Mouse (Mus musculus): ENCODE results near the gene Lin7c. TPM values are rescaled to one million over a fixed set of nuclear protein-coding genes. Genes with fewer than 3 reads are reported as not detected.
A peak's percentile ranks its signal among the peaks of the same experiment; 100 is the strongest.

Lin7c gene
- polyA plus RNA-seq, 1 experiment from 2014 or later = 61.9 TPM

DNA sequence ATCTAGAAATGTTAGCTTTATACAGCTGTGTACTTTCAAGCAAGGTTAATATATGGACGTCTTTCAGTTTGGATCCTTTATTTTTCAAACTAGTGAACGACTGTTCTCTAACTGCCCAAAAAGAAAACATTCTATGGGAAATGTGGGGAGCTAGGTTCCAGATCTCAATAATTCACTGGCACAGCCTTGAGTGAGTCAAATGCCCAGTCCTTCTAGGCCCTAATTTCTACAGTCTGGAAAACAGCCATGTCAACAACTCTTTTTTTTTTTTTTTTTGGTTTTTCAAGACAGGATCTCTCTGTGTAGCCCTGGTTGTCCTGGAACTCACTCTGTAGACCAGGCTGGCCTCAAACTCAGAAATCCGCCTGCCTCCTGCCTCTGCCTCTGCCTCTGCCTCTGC is 31.7 kb downstream of the Lin7c start:
- H3K27ac ChIP-seq (ENCODE audit: low read length) = no peak overlapping the region
- 59% methylated on average over 3 of the region's 3 CpGs for WGBS
- H3K4me3 ChIP-seq (ENCODE audit: low read length) = no peak overlapping the region
- no peaks in the 10 kb centered on the region for H3K9me3 ChIP-seq (ENCODE audit: control insufficient read depth, low read length)
- peaks cover 36% of the 10 kb centered on the region for H3K4me1 ChIP-seq (ENCODE audit: control insufficient read depth, insufficient read depth, low read length)
- H3K9ac ChIP-seq (ENCODE audit: low read depth, low read length) = no peak overlapping the region
- H3K27me3 ChIP-seq (replicated peaks; ENCODE audit: control insufficient read depth, insufficient read depth, low read length) = no peaks in the 10 kb centered on the region
- ATAC-seq = no peak
- H3K4me2 ChIP-seq (ENCODE audit: low read depth, low read length) = 0 out of 2 replicates have a peak overlapping the region, but pooled peaks have one; percentile 30
- peaks cover 4% of the 10 kb centered on the region; the same call in 1 of the 2 replicates for H3K36me3 ChIP-seq (ENCODE audit: control insufficient read depth, insufficient read depth, low read length)

DNA sequence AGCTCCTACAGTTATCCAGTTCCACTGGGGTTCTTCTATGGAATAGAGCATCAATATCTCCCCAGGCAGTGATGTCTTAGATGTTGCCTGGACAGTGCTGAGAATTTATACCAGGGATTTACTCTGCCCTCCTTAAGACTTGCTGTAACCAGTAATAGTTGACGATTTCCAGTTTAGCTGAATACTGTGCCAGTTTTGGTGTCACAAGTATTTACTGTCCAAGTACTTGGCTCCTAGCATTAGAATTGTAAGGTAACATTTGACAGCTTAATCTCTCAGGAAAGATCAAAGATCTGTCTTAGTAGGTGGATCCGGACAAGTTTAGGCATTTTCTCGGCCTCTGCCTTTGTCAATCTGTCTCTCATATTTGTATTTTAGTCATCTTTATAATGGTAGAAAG is 32.4 kb downstream of the Lin7c start:
- WGBS = 57% methylated on average over 3 of the region's 3 CpGs
- H3K27me3 ChIP-seq (replicated peaks; ENCODE audit: control insufficient read depth, insufficient read depth, low read length) = no peaks in the 10 kb centered on the region
- H3K9me3 ChIP-seq (ENCODE audit: control insufficient read depth, low read length) = no peaks in the 10 kb centered on the region
- no peak overlapping the region for H3K4me3 ChIP-seq (ENCODE audit: low read length)
- ATAC-seq = no peak
- H3K36me3 ChIP-seq (ENCODE audit: control insufficient read depth, insufficient read depth, low read length) = peaks cover 4% of the 10 kb centered on the region; the same call in 1 of the 2 replicates
- H3K9ac ChIP-seq (ENCODE audit: low read depth, low read length) = no peak overlapping the region
- no peak overlapping the region for H3K27ac ChIP-seq (ENCODE audit: low read length)
- H3K4me1 ChIP-seq (ENCODE audit: control insufficient read depth, insufficient read depth, low read length) = peaks cover 42% of the 10 kb centered on the region
- H3K4me2 ChIP-seq (ENCODE audit: low read depth, low read length) = peak overlapping the region; percentile 16; the same call in 1 of the 2 replicates

DNA sequence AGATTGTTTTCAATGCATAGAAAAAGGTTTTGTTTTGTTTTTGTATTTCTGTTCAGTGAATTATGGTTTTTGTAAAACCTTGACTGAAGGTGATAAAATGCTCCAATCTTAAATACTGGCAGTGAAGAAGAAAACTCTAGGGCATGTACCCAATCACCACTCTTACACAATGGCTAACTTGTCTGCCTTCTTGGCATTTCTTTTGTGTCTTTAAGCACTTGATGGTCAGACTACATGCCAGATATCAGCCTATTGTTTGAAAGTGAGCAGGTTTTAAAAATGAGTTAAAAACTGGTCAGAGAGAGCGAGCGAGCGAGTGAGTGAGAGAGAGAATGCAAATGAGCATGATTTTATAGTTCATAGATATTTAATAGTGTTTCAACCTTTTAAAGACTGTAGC is 33.3 kb downstream of the Lin7c start:
- no peaks in the 10 kb centered on the region for H3K9me3 ChIP-seq (ENCODE audit: control insufficient read depth, low read length)
- no peak overlapping the region for H3K4me2 ChIP-seq (ENCODE audit: low read depth, low read length)
- 81% methylated on average over 3 of the region's 3 CpGs for WGBS
- H3K4me3 ChIP-seq (ENCODE audit: low read length) = no peak overlapping the region
- no peak for ATAC-seq
- no peaks in the 10 kb centered on the region for H3K27me3 ChIP-seq (replicated peaks; ENCODE audit: control insufficient read depth, insufficient read depth, low read length)
- no peak overlapping the region for H3K27ac ChIP-seq (ENCODE audit: low read length)
- peaks cover 41% of the 10 kb centered on the region for H3K4me1 ChIP-seq (ENCODE audit: control insufficient read depth, insufficient read depth, low read length)
- H3K9ac ChIP-seq (ENCODE audit: low read depth, low read length) = no peak overlapping the region
- peaks cover 4% of the 10 kb centered on the region; the same call in 1 of the 2 replicates for H3K36me3 ChIP-seq (ENCODE audit: control insufficient read depth, insufficient read depth, low read length)

DNA sequence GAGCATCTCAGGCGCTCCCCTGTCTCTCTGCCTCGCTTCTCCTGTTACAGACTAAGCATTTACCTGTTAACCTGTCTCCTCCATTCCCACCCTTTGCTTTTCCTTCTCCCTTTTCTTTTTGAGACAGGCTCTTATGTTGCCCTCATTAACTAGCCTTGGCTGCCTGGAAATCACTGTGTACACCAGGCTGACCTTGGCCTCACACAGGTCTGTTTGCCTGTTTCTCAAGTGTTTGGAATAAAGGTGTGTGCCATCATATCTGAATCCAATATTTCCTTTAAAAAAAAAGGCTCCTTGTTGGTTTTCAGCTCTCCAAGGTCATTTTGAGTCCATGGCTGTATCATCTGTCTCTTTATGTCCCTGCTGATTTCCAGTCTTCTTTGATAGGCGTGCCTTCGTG is 36.3 kb downstream of the Lin7c start:
- ATAC-seq = no peak
- WGBS = 77% methylated on average over 4 of the region's 4 CpGs
- Histone ChIP-seq H3K27ac (ENCODE audit: low read length) (peak overlapping the region; percentile 13; the same call in 1 of the 2 replicates), H3K4me1 (ENCODE audit: control insufficient read depth, insufficient read depth, low read length) (peaks cover 38% of the 10 kb centered on the region), H3K4me3 (ENCODE audit: low read length) (no peak overlapping the region), H3K4me2 (ENCODE audit: low read depth, low read length) (no peak overlapping the region), H3K9ac (ENCODE audit: low read depth, low read length) (no peak overlapping the region), H3K27me3 (replicated peaks; ENCODE audit: control insufficient read depth, insufficient read depth, low read length) (no peaks in the 10 kb centered on the region), H3K9me3 (ENCODE audit: control insufficient read depth, low read length) (no peaks in the 10 kb centered on the region), H3K36me3 (ENCODE audit: control insufficient read depth, insufficient read depth, low read length) (peaks cover 4% of the 10 kb centered on the region; the same call in 1 of the 2 replicates)

DNA sequence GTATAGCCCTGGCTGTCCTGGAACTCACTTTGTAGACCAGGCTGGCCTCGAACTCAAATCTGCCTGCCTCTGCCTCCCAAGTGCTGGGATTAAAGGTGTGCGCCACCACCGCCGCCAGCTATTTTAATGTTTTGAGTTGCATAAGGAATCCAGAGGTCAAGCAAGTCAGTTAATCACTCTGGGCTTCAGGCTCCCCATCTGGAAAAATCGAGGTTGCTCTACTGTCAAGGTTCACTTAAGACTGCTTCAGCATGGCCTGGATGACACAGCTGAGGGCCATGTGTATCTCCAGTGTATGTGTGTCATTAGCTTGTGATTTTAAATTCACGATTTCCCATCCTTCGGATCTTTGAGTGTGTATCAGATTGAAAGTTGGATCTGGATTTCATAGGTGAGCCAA is 36.8 kb downstream of the Lin7c start:
- ATAC-seq = no peak
- no peak overlapping the region for H3K4me2 ChIP-seq (ENCODE audit: low read depth, low read length)
- peaks cover 43% of the 10 kb centered on the region for H3K4me1 ChIP-seq (ENCODE audit: control insufficient read depth, insufficient read depth, low read length)
- H3K36me3 ChIP-seq (ENCODE audit: control insufficient read depth, insufficient read depth, low read length) = peaks cover 4% of the 10 kb centered on the region; the same call in 1 of the 2 replicates
- no peaks in the 10 kb centered on the region for H3K9me3 ChIP-seq (ENCODE audit: control insufficient read depth, low read length)
- no peak overlapping the region for H3K4me3 ChIP-seq (ENCODE audit: low read length)
- no peak overlapping the region for H3K27ac ChIP-seq (ENCODE audit: low read length)
- H3K27me3 ChIP-seq (replicated peaks; ENCODE audit: control insufficient read depth, insufficient read depth, low read length) = no peaks in the 10 kb centered on the region
- WGBS = 78% methylated on average over 7 of the region's 7 CpGs
- no peak overlapping the region for H3K9ac ChIP-seq (ENCODE audit: low read depth, low read length)

DNA sequence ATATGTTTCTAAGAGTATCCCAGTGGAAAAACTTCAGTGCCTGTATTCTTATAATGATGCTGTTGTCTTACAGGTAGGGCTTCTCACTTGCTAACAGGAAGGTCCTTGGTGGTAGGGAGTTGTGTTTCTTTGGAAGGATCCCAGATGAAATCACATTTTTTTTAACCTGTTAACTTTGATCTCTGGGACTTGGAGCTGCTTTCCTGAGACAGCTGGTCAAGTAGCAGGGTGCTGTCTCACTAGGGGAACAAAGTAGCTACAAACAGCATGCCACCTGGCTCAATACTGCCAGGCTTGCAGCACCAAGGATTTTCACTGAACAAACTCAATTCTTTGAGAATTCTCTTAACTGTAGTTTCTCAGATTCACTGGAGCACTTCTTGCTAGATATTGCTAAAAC is 37.2 kb downstream of the Lin7c start:
- H3K27me3 ChIP-seq (replicated peaks; ENCODE audit: control insufficient read depth, insufficient read depth, low read length) = no peaks in the 10 kb centered on the region
- no peak overlapping the region for H3K4me2 ChIP-seq (ENCODE audit: low read depth, low read length)
- no peaks in the 10 kb centered on the region for H3K9me3 ChIP-seq (ENCODE audit: control insufficient read depth, low read length)
- no peak overlapping the region for H3K9ac ChIP-seq (ENCODE audit: low read depth, low read length)
- no peak overlapping the region for H3K4me3 ChIP-seq (ENCODE audit: low read length)
- H3K27ac ChIP-seq (ENCODE audit: low read length) = no peak overlapping the region
- peaks cover 47% of the 10 kb centered on the region for H3K4me1 ChIP-seq (ENCODE audit: control insufficient read depth, insufficient read depth, low read length)
- no peak for ATAC-seq
- peaks cover 4% of the 10 kb centered on the region; the same call in 1 of the 2 replicates for H3K36me3 ChIP-seq (ENCODE audit: control insufficient read depth, insufficient read depth, low read length)

DNA sequence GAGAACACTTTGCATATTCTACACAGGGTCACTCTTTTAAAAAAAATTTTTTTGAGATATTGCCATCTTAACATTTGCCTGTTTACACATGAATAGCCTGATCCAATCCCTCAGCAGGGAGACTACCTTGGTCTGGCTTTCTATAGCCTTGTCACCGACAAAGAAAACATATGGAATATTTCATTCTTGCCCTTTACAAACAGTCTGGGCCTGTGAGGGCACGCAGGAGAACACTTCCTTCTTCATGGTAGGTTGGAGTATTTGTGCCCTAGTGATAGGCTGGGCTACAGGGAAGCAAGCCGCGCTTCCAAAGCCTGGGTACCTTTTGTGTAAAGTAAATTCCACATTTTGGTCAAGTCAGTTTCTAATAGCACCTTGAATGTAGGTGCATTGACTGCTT is 38.1 kb downstream of the Lin7c start:
- ATAC-seq = no peak
- WGBS = 40% methylated on average over 4 of the region's 4 CpGs
- Histone ChIP-seq H3K9me3 (ENCODE audit: control insufficient read depth, low read length) (no peaks in the 10 kb centered on the region), H3K36me3 (ENCODE audit: control insufficient read depth, insufficient read depth, low read length) (peaks cover 4% of the 10 kb centered on the region; the same call in 1 of the 2 replicates), H3K4me1 (ENCODE audit: control insufficient read depth, insufficient read depth, low read length) (peaks cover 48% of the 10 kb centered on the region), H3K4me2 (ENCODE audit: low read depth, low read length) (no peak overlapping the region), H3K27ac (ENCODE audit: low read length) (peak overlapping the region; percentile 51; the same call in 1 of the 2 replicates), H3K9ac (ENCODE audit: low read depth, low read length) (no peak overlapping the region), H3K27me3 (replicated peaks; ENCODE audit: control insufficient read depth, insufficient read depth, low read length) (no peaks in the 10 kb centered on the region), H3K4me3 (ENCODE audit: low read length) (no peak overlapping the region)

DNA sequence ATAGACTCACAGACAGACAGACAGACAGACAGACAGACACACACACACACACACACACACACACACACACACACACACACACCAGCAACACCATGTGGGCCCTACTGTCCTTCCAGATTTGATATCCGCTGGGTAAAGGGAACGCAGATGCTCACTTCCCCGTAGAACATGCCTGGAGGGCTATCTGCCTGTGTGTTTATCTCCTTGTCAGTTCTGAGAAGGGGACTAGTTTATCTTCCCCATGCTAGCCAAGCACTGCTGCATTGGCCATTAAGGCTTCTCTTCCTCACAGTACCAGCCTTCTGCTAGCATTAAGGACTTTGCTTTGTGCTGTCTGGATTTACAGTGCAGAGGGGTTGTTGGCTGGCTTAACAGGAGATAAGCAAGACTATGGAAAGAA is 38.6 kb downstream of the Lin7c start:
- no peak overlapping the region for H3K4me2 ChIP-seq (ENCODE audit: low read depth, low read length)
- 46% methylated on average over 3 of the region's 3 CpGs for WGBS

DNA sequence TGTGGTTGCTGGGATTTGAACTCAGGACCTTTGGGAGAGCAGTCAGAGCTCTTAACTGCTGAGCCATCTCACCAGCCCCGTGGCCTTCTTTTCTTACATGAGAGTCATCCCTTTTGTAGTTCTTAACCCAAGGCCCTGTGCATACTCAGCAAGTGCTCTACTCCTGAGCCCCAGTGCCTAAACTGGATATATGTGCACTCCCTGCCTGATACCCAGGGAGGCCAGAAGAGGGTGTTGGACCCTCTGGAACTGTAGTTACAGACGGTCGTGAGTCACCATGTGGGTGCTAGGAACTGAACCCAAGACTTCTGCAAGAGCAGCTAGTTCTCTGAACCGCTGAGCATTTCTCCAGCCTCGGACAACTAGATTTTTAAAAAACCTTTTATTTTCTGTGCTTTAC is 39.7 kb downstream of the Lin7c start:
- no peak overlapping the region for H3K27ac ChIP-seq (ENCODE audit: low read length)
- 92% methylated on average over 5 of the region's 5 CpGs for WGBS
- ATAC-seq = no peak

More for the DNA sequence above, 38.6 kb downstream of the Lin7c start:
- H3K9ac ChIP-seq (ENCODE audit: low read depth, low read length) = no peak overlapping the region
- H3K4me1 ChIP-seq (ENCODE audit: control insufficient read depth, insufficient read depth, low read length) = peaks cover 48% of the 10 kb centered on the region
- 0 out of 2 replicates have a peak, but pooled peaks have one; percentile 14 for ATAC-seq
- no peaks in the 10 kb centered on the region for H3K27me3 ChIP-seq (replicated peaks; ENCODE audit: control insufficient read depth, insufficient read depth, low read length)
- no peaks in the 10 kb centered on the region for H3K9me3 ChIP-seq (ENCODE audit: control insufficient read depth, low read length)
- no peak overlapping the region for H3K4me3 ChIP-seq (ENCODE audit: low read length)
- H3K27ac ChIP-seq (ENCODE audit: low read length) = peak overlapping the region; percentile 51
- H3K36me3 ChIP-seq (ENCODE audit: control insufficient read depth, insufficient read depth, low read length) = peaks cover 4% of the 10 kb centered on the region; the same call in 1 of the 2 replicates

DNA sequence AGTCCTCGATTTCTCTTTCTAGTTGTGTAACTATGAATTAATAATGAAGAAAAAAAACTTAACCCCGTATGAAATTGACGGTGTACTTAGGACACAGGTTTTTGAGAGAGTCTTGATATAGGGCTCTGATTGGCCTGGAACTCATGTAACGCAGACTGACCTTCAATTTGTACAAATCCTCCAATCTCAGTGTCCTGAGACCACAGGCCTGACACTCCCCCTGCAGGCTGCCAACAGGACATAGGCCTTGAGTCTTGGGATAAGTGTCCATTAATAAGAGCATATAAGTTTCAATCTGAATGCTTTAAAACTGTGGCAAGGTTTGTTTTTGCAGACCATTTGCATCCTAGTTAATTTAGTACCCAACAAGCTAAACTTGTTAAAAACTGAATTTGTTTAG is 40.1 kb downstream of the Lin7c start:
- Histone ChIP-seq H3K27me3 (replicated peaks; ENCODE audit: control insufficient read depth, insufficient read depth, low read length) (no peaks in the 10 kb centered on the region), H3K4me3 (ENCODE audit: low read length) (no peak overlapping the region), H3K36me3 (ENCODE audit: control insufficient read depth, insufficient read depth, low read length) (peaks cover 4% of the 10 kb centered on the region; the same call in 1 of the 2 replicates), H3K9ac (ENCODE audit: low read depth, low read length) (no peak overlapping the region), H3K9me3 (ENCODE audit: control insufficient read depth, low read length) (no peaks in the 10 kb centered on the region), H3K27ac (ENCODE audit: low read length) (no peak overlapping the region), H3K4me1 (ENCODE audit: control insufficient read depth, insufficient read depth, low read length) (peaks cover 47% of the 10 kb centered on the region), H3K4me2 (ENCODE audit: low read depth, low read length) (no peak overlapping the region)
- no peak for ATAC-seq
- 92% methylated on average over 4 of the region's 4 CpGs for WGBS

More for the DNA sequence above, 39.7 kb downstream of the Lin7c start:
- H3K36me3 ChIP-seq (ENCODE audit: control insufficient read depth, insufficient read depth, low read length) = peaks cover 4% of the 10 kb centered on the region; the same call in 1 of the 2 replicates
- H3K9me3 ChIP-seq (ENCODE audit: control insufficient read depth, low read length) = no peaks in the 10 kb centered on the region
- H3K4me2 ChIP-seq (ENCODE audit: low read depth, low read length) = no peak overlapping the region
- peaks cover 49% of the 10 kb centered on the region for H3K4me1 ChIP-seq (ENCODE audit: control insufficient read depth, insufficient read depth, low read length)
- H3K27me3 ChIP-seq (replicated peaks; ENCODE audit: control insufficient read depth, insufficient read depth, low read length) = no peaks in the 10 kb centered on the region
- H3K4me3 ChIP-seq (ENCODE audit: low read length) = no peak overlapping the region
- no peak overlapping the region for H3K9ac ChIP-seq (ENCODE audit: low read depth, low read length)
